7 mouse cellular contexts compared by ENCODE assay signal in genomic region chr12:71073113-71073730, GRCm38 (mm10). TPM values are rescaled to one million over a fixed set of nuclear protein-coding genes. Genes with fewer than 3 reads are reported as not detected.
DNase-seq lines count a peak whose midpoint lies in the region; ATAC-seq and TF ChIP-seq lines count a peak whose summit lies in the region.

No protein-coding gene starts in this region.

- H3K36me3 ChIP-seq in lung, embryonic 14.5 days (ENCODE audit: insufficient read depth) = peaks cover 81% of the 10 kb centered on the region
- H3K36me3 ChIP-seq in kidney, adult 2 months (ENCODE audit: control insufficient read depth, insufficient read depth, low read length) = peaks cover 6% of the 10 kb centered on the region
- peaks cover 67% of the 10 kb centered on the region for H3K36me3 ChIP-seq in liver, postnatal 0 days (replicated peaks; ENCODE audit: insufficient read depth, low read length)

- peak; percentile 53 for TF ChIP-seq CTCF in lung, embryonic 14.5 days (IDR thresholded peaks at IDR 0.05; ENCODE audit: low read depth)
- peak; percentile 49; the same call in 1 of the 2 replicates for TF ChIP-seq CTCF in kidney, adult 2 months (conservative IDR thresholded peaks at IDR 0.05; ENCODE audit: insufficient read depth, insufficient read length, low read depth, low read length)
- peak; percentile 42 for TF ChIP-seq CTCF in liver, postnatal 0 days (IDR thresholded peaks at IDR 0.05; ENCODE audit: low read depth)

- no peak overlapping the region for H3K4me3 ChIP-seq in lung, embryonic 14.5 days (ENCODE audit: low read depth, low read length)
- H3K4me3 ChIP-seq in kidney, adult 2 months (ENCODE audit: insufficient read depth, low read depth, low read length) = no peak overlapping the region
- H3K4me3 ChIP-seq in liver, postnatal 0 days (ENCODE audit: low read depth, low read length) = no peak overlapping the region

- no peaks in the 10 kb centered on the region for H3K4me1 ChIP-seq in lung, embryonic 14.5 days (ENCODE audit: insufficient read depth)
- H3K4me1 ChIP-seq in kidney, adult 2 months (ENCODE audit: control insufficient read depth, insufficient read depth, low read length) = no peaks in the 10 kb centered on the region
- H3K4me1 ChIP-seq in liver, postnatal 0 days (ENCODE audit: insufficient read depth) = no peaks in the 10 kb centered on the region

- H3K9ac ChIP-seq in lung, embryonic 14.5 days = no peak overlapping the region
- no peak overlapping the region for H3K9ac ChIP-seq in liver, postnatal 0 days (replicated peaks)

- H3K9me3 ChIP-seq in lung, embryonic 14.5 days (ENCODE audit: low read depth, low read length) = no peaks in the 10 kb centered on the region
- H3K9me3 ChIP-seq in liver, postnatal 0 days (ENCODE audit: low read length) = no peaks in the 10 kb centered on the region

- 60% methylated on average over 12 of the region's 12 CpGs for WGBS in lung, embryonic 14.5 days
- WGBS in kidney, adult 2 months = 56% methylated on average over 12 of the region's 12 CpGs
- 54% methylated on average over 12 of the region's 12 CpGs for WGBS in liver, postnatal 0 days (ENCODE audit: insufficient replicate concordance)

- peak; percentile 74 for DNase-seq in lung, embryonic 14.5 days
- DNase-seq in lung, postnatal 25 days (ENCODE audit: low spot score) = no peak
- DNase-seq in R1 (ENCODE audit: low read depth, low spot score) = peak; percentile 87
- peak; percentile 57 for DNase-seq in embryo, embryonic 10 days (ENCODE audit: low spot score)
- peak; percentile 52 for DNase-seq in kidney, adult 2 months
- DNase-seq in liver, postnatal 0 days = peak; percentile 29
- DNase-seq in thymus, postnatal 36 days = peak; percentile 36 to 43

- ATAC-seq in lung, embryonic 14.5 days (ENCODE audit: insufficient read depth) = peak; percentile 73
- ATAC-seq in liver, postnatal 0 days = no peak

- H3K27me3 ChIP-seq in lung, embryonic 14.5 days (ENCODE audit: insufficient read depth, low read length) = no peaks in the 10 kb centered on the region
- no peaks in the 10 kb centered on the region for H3K27me3 ChIP-seq in kidney, adult 2 months (replicated peaks; ENCODE audit: control insufficient read depth, insufficient read depth, low read length)
- no peaks in the 10 kb centered on the region for H3K27me3 ChIP-seq in liver, postnatal 0 days (ENCODE audit: insufficient read depth, low read length)

- TF ChIP-seq EP300 in liver, postnatal 0 days (IDR thresholded peaks at IDR 0.05; ENCODE audit: low read depth) = no peak

- no peak for TF ChIP-seq POLR2A in kidney, adult 2 months (IDR thresholded peaks at IDR 0.05; ENCODE audit: low read depth, low read length)

- H3K4me2 ChIP-seq in lung, embryonic 14.5 days = no peak overlapping the region
- no peak overlapping the region for H3K4me2 ChIP-seq in liver, postnatal 0 days (ENCODE audit: low read depth, low read length)

- no peak overlapping the region for H3K27ac ChIP-seq in lung, embryonic 14.5 days (ENCODE audit: low read depth)
- H3K27ac ChIP-seq in kidney, adult 2 months (ENCODE audit: insufficient read depth, low read depth, low read length) = no peak overlapping the region
- H3K27ac ChIP-seq in liver, postnatal 0 days (ENCODE audit: low read depth) = no peak overlapping the region

RNA-seq across cellular contexts. Expression of gene Tomm20l, which starts 38.0 kb away (rescaled TPM):
- polyA plus RNA-seq in lung, embryonic 14.5 days (2014; fragmentation: Nextera tagmentation; extraction: Ambion mirVana) = 0.37 TPM in 1 of 2 replicates, not detected in the other
- not detected in 2 replicates for polyA plus RNA-seq in kidney, adult 2 months (2012; rRNA removed)
- polyA plus RNA-seq in liver, postnatal 0 days (2015; fragmentation: Nextera tagmentation; extraction: Ambion mirVana) = not detected in 2 replicates

RNA-seq across cellular contexts. Expression of gene Arid4a, which starts 57.4 kb away (rescaled TPM):
- polyA plus RNA-seq in lung, embryonic 14.5 days (2014; fragmentation: Nextera tagmentation; extraction: Ambion mirVana) = 35.9 and 37.2 TPM in 2 replicates
- 3.0 and 3.6 TPM in 2 replicates for polyA plus RNA-seq in kidney, adult 2 months (2012; rRNA removed)
- polyA plus RNA-seq in liver, postnatal 0 days (2015; fragmentation: Nextera tagmentation; extraction: Ambion mirVana) = 19.3 and 20.6 TPM in 2 replicates
